Mouse (Mus musculus): ENCODE measurements at regions not wholly inside any gene's neighbourhood (a gene's known extent, or its start where the extent isn't known, plus 50 kb on each side); places are given as distances from the start of the nearest gene placed in this dataset.

- DNase-seq (ENCODE audit: low read depth in 3 of 3, low spot score in 3 of 3) (no peak), ATAC-seq (ENCODE audit: insufficient read depth) (no peak)
- WGBS (ENCODE audit: insufficient replicate concordance), result 59% methylated on average over 2 of the region's 2 CpGs
- no peak overlapping the region for H3K27ac ChIP-seq
- no peaks in the 10 kb centered on the region for H3K27me3 ChIP-seq (ENCODE audit: control insufficient read depth, insufficient read depth, low read length)
- H3K4me2 ChIP-seq (ENCODE audit: low read depth), result no peak overlapping the region
- H3K9ac ChIP-seq (replicated peaks), result no peak overlapping the region
- no peaks in the 10 kb centered on the region for H3K36me3 ChIP-seq (replicated peaks; ENCODE audit: control insufficient read depth, insufficient read depth, low read depth)
- H3K4me1 ChIP-seq (replicated peaks; ENCODE audit: control insufficient read depth in 2 of 2, insufficient read depth in 2 of 2, low read length in 1 of 2), result no peaks in the 10 kb centered on the region
- no peak for TF ChIP-seq EP300 (IDR thresholded peaks at IDR 0.05; ENCODE audit: low read depth)
- no peak for TF ChIP-seq CTCF (IDR thresholded peaks at IDR 0.05; ENCODE audit: low read depth)
- H3K4me3 ChIP-seq (ENCODE audit: insufficient read depth in 1 of 2, low read depth in 2 of 2, low read length in 2 of 2), result no peak overlapping the region
- no peaks in the 10 kb centered on the region for H3K9me3 ChIP-seq (ENCODE audit: control insufficient read depth, low read length)
Measured at GRCm38 (mm10) chr2:17155596-17155995, 575.7 kb downstream of the Nebl start.

GRCm38 (mm10) chr2:17123626-17124025, 607.6 kb downstream of the Nebl start:
- Histone ChIP-seq H3K4me3 (ENCODE audit: insufficient read depth in 1 of 2, low read depth in 2 of 2, low read length in 2 of 2) (no peak overlapping the region), H3K9ac (replicated peaks) (no peak overlapping the region), H3K9me3 (ENCODE audit: control insufficient read depth, low read length) (no peaks in the 10 kb centered on the region), H3K27me3 (ENCODE audit: control insufficient read depth, insufficient read depth, low read length) (no peaks in the 10 kb centered on the region), H3K4me1 (replicated peaks; ENCODE audit: control insufficient read depth in 2 of 2, insufficient read depth in 2 of 2, low read length in 1 of 2) (no peaks in the 10 kb centered on the region), H3K36me3 (replicated peaks; ENCODE audit: control insufficient read depth, insufficient read depth, low read depth) (no peaks in the 10 kb centered on the region), H3K27ac (no peak overlapping the region), H3K4me2 (ENCODE audit: low read depth) (no peak overlapping the region)
- ATAC-seq (ENCODE audit: insufficient read depth) (no peak), DNase-seq (ENCODE audit: low read depth in 3 of 3, low spot score in 3 of 3) (no peak)
- TF ChIP-seq CTCF (IDR thresholded peaks at IDR 0.05; ENCODE audit: low read depth) (no peak), EP300 (IDR thresholded peaks at IDR 0.05; ENCODE audit: low read depth) (no peak)
- WGBS (ENCODE audit: insufficient replicate concordance), result 67% methylated on average over 4 of the region's 4 CpGs

- H3K4me1 ChIP-seq (replicated peaks; ENCODE audit: control insufficient read depth in 2 of 2, insufficient read depth in 2 of 2, low read length in 1 of 2), result no peaks in the 10 kb centered on the region
- H3K4me2 ChIP-seq (ENCODE audit: low read depth), result no peak overlapping the region
- H3K4me3 ChIP-seq (ENCODE audit: insufficient read depth in 1 of 2, low read depth in 2 of 2, low read length in 2 of 2), result no peak overlapping the region
- ATAC-seq (ENCODE audit: insufficient read depth) (no peak), DNase-seq (ENCODE audit: low read depth in 3 of 3, low spot score in 3 of 3) (no peak)
- TF ChIP-seq CTCF (IDR thresholded peaks at IDR 0.05; ENCODE audit: low read depth) (no peak), EP300 (IDR thresholded peaks at IDR 0.05; ENCODE audit: low read depth) (no peak)
- 59% methylated on average over 2 of the region's 2 CpGs for WGBS (ENCODE audit: insufficient replicate concordance)
- H3K36me3 ChIP-seq (replicated peaks; ENCODE audit: control insufficient read depth, insufficient read depth, low read depth), result no peaks in the 10 kb centered on the region
- H3K9me3 ChIP-seq (ENCODE audit: control insufficient read depth, low read length), result no peaks in the 10 kb centered on the region
- H3K27me3 ChIP-seq (ENCODE audit: control insufficient read depth, insufficient read depth, low read length), result no peaks in the 10 kb centered on the region
- no peak overlapping the region for H3K9ac ChIP-seq (replicated peaks)
- H3K27ac ChIP-seq, result no peak overlapping the region
Measured at GRCm38 (mm10) chr2:17117292-17117691, 614.0 kb downstream of the Nebl start.

- H3K27me3 ChIP-seq (ENCODE audit: control insufficient read depth, insufficient read depth, low read length), result no peaks in the 10 kb centered on the region
- H3K9ac ChIP-seq (replicated peaks), result no peak overlapping the region
- 53% methylated on average over 1 of the region's 1 CpGs for WGBS (ENCODE audit: insufficient replicate concordance)
- no peak overlapping the region for H3K4me3 ChIP-seq (ENCODE audit: insufficient read depth in 1 of 2, low read depth in 2 of 2, low read length in 2 of 2)
- H3K4me1 ChIP-seq (replicated peaks; ENCODE audit: control insufficient read depth in 2 of 2, insufficient read depth in 2 of 2, low read length in 1 of 2), result no peaks in the 10 kb centered on the region
- no peak overlapping the region for H3K27ac ChIP-seq
- H3K9me3 ChIP-seq (ENCODE audit: control insufficient read depth, low read length), result no peaks in the 10 kb centered on the region
- DNase-seq (ENCODE audit: low read depth in 3 of 3, low spot score in 3 of 3) (no peak), ATAC-seq (ENCODE audit: insufficient read depth) (no peak)
- H3K4me2 ChIP-seq (ENCODE audit: low read depth), result no peak overlapping the region
- no peak for TF ChIP-seq EP300 (IDR thresholded peaks at IDR 0.05; ENCODE audit: low read depth)
- no peak for TF ChIP-seq CTCF (IDR thresholded peaks at IDR 0.05; ENCODE audit: low read depth)
- H3K36me3 ChIP-seq (replicated peaks; ENCODE audit: control insufficient read depth, insufficient read depth, low read depth), result no peaks in the 10 kb centered on the region
Measured at GRCm38 (mm10) chr2:17111177-17111576, 620.1 kb downstream of the Nebl start.

GRCm38 (mm10) chr2:17101161-17101560, 630.1 kb downstream of the Nebl start:
- Histone ChIP-seq H3K36me3 (replicated peaks; ENCODE audit: control insufficient read depth, insufficient read depth, low read depth) (no peaks in the 10 kb centered on the region), H3K27ac (no peak overlapping the region), H3K4me3 (ENCODE audit: insufficient read depth in 1 of 2, low read depth in 2 of 2, low read length in 2 of 2) (no peak overlapping the region), H3K4me2 (ENCODE audit: low read depth) (no peak overlapping the region), H3K9ac (replicated peaks) (no peak overlapping the region), H3K27me3 (ENCODE audit: control insufficient read depth, insufficient read depth, low read length) (no peaks in the 10 kb centered on the region), H3K9me3 (ENCODE audit: control insufficient read depth, low read length) (no peaks in the 10 kb centered on the region), H3K4me1 (replicated peaks; ENCODE audit: control insufficient read depth in 2 of 2, insufficient read depth in 2 of 2, low read length in 1 of 2) (no peaks in the 10 kb centered on the region)
- ATAC-seq (ENCODE audit: insufficient read depth), result no peak
- TF ChIP-seq CTCF (IDR thresholded peaks at IDR 0.05; ENCODE audit: low read depth), result no peak
- TF ChIP-seq EP300 (IDR thresholded peaks at IDR 0.05; ENCODE audit: low read depth), result no peak
- no peak for DNase-seq (ENCODE audit: low read depth in 3 of 3, low spot score in 3 of 3)
